Mouse (Mus musculus) G1E (cell line): ENCODE data around the gene Sp7. TPM values are rescaled to one million over a fixed set of nuclear protein-coding genes. Genes with fewer than 3 reads are reported as not detected.

Experiments
- ATAC-seq: 2 replicates; pipeline ENCODE4 v1.8.0; 2016; ENCODE audit warnings: mild to moderate bottlenecking; ENCODE audit not compliant: insufficient number of reproducible peaks, poor library complexity, low FRiP score, severe bottlenecking; ENCODE audit errors: extremely low read depth
- DNase-seq: peaks from one replicate; pipeline ENCODE4 v3.0.0; 2012; ENCODE audit warnings: low spot score
- H3K27me3 ChIP-seq: 2 replicates; pipeline ENCODE4 v1.6.1; 2012; ENCODE audit warnings: mild to moderate bottlenecking, low read length, inconsistent platforms; ENCODE audit not compliant: insufficient read depth
- H3K36me3 ChIP-seq: replicated peaks from 2 replicates; pipeline ENCODE3; 2012; ENCODE audit warnings: mild to moderate bottlenecking, inconsistent platforms
- H3K4me1 ChIP-seq: 2 replicates; pipeline ENCODE4 v1.6.1; 2012; ENCODE audit warnings: low read depth, low read length, inconsistent platforms, mixed read lengths; ENCODE audit not compliant: insufficient read depth
- H3K4me3 ChIP-seq: 2 replicates; pipeline ENCODE4 v1.5.1; 2012; ENCODE audit warnings: low read depth, mild to moderate bottlenecking, inconsistent platforms, low read length, moderate library complexity, mixed read lengths
- H3K9me3 ChIP-seq: replicated peaks from 2 replicates; pipeline ENCODE4 v1.6.1; 2012; ENCODE audit warnings: inconsistent platforms
- CTCF ChIP-seq: IDR thresholded peaks from 2 replicates; pipeline ENCODE4 v1.5.1; 2012; ENCODE audit warnings: low read depth, low read length, inconsistent platforms, mixed read lengths
- GATA1 ChIP-seq: IDR thresholded peaks from 2 replicates; pipeline ENCODE4 v1.6.1; 2012; ENCODE audit warnings: borderline replicate concordance, low read length, inconsistent platforms, mixed read lengths
- GATA2 ChIP-seq: IDR thresholded peaks from 2 replicates; pipeline ENCODE4 v1.6.1; 2012; ENCODE audit warnings: low read depth, low read length, inconsistent platforms, borderline replicate concordance
- POLR2AphosphoS5 ChIP-seq: IDR thresholded peaks from 2 replicates; pipeline ENCODE4 v1.6.1; 2012; ENCODE audit warnings: low read depth, low read length, inconsistent platforms; ENCODE audit not compliant: insufficient replicate concordance
- TAL1 ChIP-seq: conservative IDR thresholded peaks from 2 replicates; pipeline ENCODE4 v1.6.1; 2012; ENCODE audit warnings: low read depth, low read length, inconsistent platforms, mixed read lengths
- polyA plus RNA-seq: library from polyadenylated mRNA; stranded (reverse); fragments of >175 nt; gene quantifications from 2 replicates; pipeline ENCODE4 v1.2.3, GENCODE M21; 2012
- total RNA-seq, 2 experiments: library from RNA; stranded (forward) in 1 of 2; stranded (reverse) in 1 of 2; fragments of 200-1000 nt in 1 of 2; fragments of >200 nt in 1 of 2; fragmentation: Nextera tagmentation in 1 of 2; gene quantifications; 2 replicates each; pipeline ENCODE4 v1.2.3; 2014 to 2017

Gene Sp7
- total and polyA plus RNA-seq, 3 experiments: 0.16 TPM; not detected in 2

DNA sequence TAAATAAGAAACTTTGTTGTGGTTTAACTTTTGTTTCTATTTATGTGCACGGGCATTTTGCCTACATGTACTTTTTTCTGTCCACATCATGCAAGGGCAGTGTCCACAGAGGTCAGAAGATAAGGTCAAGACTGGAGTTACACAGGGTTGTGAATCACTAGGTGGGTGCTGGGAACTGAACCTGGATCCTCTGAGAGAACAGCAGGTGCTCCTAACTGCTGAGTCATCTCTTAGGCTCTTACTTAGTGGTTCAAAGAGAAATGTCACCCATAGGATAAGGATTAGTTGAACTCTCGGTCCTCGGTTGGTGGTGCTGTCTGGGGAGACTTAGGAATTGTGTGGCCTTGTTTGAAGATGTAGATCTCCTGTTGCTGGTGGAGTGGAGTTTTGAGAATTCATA lies 22.0 kb upstream of the Sp7 start:
- no peaks in the 10 kb centered on the region for H3K9me3 ChIP-seq
- no peaks in the 10 kb centered on the region for H3K36me3 ChIP-seq
- no peak for ATAC-seq
- no peak overlapping the region for H3K4me3 ChIP-seq
- peaks cover 50% of the 10 kb centered on the region for H3K4me1 ChIP-seq
- no peak for TF ChIP-seq GATA1
- TF ChIP-seq GATA2: no peak
- no peak for TF ChIP-seq POLR2AphosphoS5
- no peak for TF ChIP-seq CTCF
- TF ChIP-seq TAL1: no peak
- no peak for DNase-seq
- H3K27me3 ChIP-seq: no peaks in the 10 kb centered on the region

DNA sequence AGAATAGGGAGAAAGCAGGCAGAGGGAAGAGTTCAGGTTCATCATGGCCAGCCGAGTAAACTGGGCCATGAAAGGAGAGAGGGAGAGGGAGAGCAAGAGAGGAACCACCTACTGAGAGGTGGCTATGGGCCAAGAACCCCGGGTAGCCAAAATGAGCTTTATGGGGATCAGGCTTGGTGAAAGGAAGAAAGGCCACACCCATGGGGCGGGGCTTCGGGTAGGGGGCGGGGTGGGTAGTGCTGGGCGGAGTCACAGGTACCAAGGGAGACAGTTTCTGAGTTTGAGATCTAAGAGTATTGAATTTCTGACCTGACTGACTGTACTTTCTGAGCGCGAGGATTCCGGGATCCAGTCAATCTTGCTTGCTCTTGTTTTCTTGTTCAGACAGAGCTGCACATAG lies 19.7 kb upstream of the Sp7 start:
- TF ChIP-seq TAL1 (no peak), GATA1 (no peak)
- H3K9me3 ChIP-seq: no peaks in the 10 kb centered on the region
- ATAC-seq (no peak), DNase-seq (no peak)
- no peaks in the 10 kb centered on the region for H3K36me3 ChIP-seq
- H3K27me3 ChIP-seq: no peaks in the 10 kb centered on the region
- no peak overlapping the region for H3K4me3 ChIP-seq
- H3K4me1 ChIP-seq: peaks cover 31% of the 10 kb centered on the region

DNA sequence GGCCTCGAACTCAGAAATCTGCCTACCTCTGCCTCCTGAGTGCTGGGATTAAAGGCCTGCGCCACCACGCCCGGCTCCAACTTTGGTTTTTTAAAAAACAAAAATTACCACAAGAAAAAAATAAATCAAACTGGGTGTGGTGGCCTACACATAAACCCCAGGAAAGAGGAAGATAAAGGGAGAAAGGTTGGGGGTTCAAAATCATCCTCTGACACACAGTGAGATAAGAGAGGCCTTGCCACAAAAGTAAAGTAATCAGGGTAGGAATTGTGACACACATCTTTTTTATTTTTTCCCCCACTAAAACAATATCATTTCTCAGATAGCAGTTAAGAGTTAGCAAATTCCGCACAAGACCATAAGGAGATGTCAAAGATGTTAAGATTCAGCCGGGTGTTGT lies 16.7 kb upstream of the Sp7 start:
- ATAC-seq (no peak; the same call in 1 of the 2 replicates), DNase-seq (no peak)
- Histone ChIP-seq H3K4me1 (peaks cover 17% of the 10 kb centered on the region), H3K27me3 (peaks cover 7% of the 10 kb centered on the region), H3K36me3 (no peaks in the 10 kb centered on the region), H3K9me3 (no peaks in the 10 kb centered on the region), H3K4me3 (no peak overlapping the region)
- TF ChIP-seq POLR2AphosphoS5 (no peak), GATA1 (no peak), CTCF (no peak), GATA2 (no peak), TAL1 (no peak)

DNA sequence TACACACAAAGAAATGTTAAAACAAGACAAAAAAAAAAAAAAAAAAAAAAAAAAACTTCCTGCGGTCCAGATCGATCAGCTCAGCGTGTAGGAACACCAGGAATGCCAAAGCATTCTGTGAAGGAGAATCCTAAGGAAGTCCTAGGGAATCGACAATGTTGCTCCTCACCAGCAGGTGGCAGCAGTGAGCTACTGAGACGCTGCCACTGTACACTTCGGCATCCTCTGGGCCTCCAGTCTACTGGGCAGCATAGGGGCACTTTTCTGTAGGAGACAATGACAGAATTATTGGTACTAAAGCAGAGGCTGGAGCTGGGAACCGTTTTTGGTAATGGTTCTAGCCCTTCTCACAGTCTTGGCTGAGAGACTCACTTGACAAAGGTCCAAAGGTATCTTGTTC lies 14.6 kb upstream of the Sp7 start:
- DNase-seq (no peak), ATAC-seq (peak; percentile 59)
- H3K9me3 ChIP-seq: no peaks in the 10 kb centered on the region
- no peak overlapping the region for H3K4me3 ChIP-seq
- no peak for TF ChIP-seq POLR2AphosphoS5
- TF ChIP-seq GATA1: no peak
- peak; percentile 87 for TF ChIP-seq CTCF
- TF ChIP-seq TAL1: no peak
- TF ChIP-seq GATA2: no peak
- no peaks in the 10 kb centered on the region for H3K36me3 ChIP-seq
- H3K4me1 ChIP-seq: peaks cover 29% of the 10 kb centered on the region
- H3K27me3 ChIP-seq: peaks cover 14% of the 10 kb centered on the region

DNA sequence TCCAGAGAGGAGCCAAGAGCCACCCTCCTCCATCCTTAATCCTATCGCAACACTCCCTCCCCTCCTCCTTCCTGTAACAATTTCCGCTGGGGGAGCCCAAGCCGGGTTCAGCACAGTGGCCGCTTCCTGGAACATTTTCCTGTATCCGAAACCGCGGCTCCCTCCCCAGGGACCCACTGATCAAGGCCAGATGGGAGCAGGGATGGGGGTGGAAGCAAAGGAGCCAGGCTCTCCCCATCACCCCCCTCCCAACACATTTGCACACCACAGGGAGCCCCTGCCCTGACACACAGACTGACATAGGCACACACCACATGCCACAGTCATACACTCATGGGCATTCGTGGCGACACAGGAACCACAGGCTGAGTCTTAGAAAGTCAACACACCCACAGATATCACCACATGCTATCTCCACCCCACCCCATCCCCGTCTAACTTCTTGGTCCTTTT lies 10.9 kb upstream of the Sp7 start:
- H3K4me3 ChIP-seq: no peak overlapping the region
- H3K4me1 ChIP-seq: peaks cover 26% of the 10 kb centered on the region
- ATAC-seq (no peak), DNase-seq (no peak)
- H3K36me3 ChIP-seq: no peaks in the 10 kb centered on the region
- H3K9me3 ChIP-seq: no peaks in the 10 kb centered on the region
- peaks cover 46% of the 10 kb centered on the region for H3K27me3 ChIP-seq
- TF ChIP-seq POLR2AphosphoS5 (no peak), CTCF (no peak), GATA1 (no peak), TAL1 (no peak), GATA2 (no peak)

DNA sequence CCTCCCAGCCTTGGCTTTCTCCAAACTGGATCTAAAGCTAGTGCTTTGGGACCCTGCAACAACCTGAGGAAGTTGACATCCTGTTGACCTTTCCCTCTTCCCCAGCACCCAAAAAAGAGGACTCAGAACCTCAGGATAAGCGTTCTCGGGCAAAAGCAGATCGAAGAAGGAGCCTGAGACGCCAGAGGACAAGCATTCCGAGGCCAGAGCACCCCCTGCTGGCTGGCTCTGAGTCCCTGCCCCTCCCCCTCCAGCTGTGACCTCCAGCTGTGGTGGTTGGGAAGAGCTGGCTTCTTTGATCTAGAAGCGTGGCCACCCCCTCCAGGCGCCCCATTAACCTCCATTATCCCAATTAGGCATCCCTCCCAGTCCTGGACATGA lies 10.2 kb upstream of the Sp7 start:
- Histone ChIP-seq H3K4me1 (peaks cover 28% of the 10 kb centered on the region), H3K27me3 (peaks cover 49% of the 10 kb centered on the region), H3K36me3 (no peaks in the 10 kb centered on the region), H3K4me3 (peak overlapping the region; percentile 74), H3K9me3 (no peaks in the 10 kb centered on the region)
- peak; percentile 51; the same call in 1 of the 2 replicates for ATAC-seq
- DNase-seq: peak; percentile 75
- TF ChIP-seq TAL1 (no peak), GATA2 (no peak), CTCF (peak; percentile 59)

DNA sequence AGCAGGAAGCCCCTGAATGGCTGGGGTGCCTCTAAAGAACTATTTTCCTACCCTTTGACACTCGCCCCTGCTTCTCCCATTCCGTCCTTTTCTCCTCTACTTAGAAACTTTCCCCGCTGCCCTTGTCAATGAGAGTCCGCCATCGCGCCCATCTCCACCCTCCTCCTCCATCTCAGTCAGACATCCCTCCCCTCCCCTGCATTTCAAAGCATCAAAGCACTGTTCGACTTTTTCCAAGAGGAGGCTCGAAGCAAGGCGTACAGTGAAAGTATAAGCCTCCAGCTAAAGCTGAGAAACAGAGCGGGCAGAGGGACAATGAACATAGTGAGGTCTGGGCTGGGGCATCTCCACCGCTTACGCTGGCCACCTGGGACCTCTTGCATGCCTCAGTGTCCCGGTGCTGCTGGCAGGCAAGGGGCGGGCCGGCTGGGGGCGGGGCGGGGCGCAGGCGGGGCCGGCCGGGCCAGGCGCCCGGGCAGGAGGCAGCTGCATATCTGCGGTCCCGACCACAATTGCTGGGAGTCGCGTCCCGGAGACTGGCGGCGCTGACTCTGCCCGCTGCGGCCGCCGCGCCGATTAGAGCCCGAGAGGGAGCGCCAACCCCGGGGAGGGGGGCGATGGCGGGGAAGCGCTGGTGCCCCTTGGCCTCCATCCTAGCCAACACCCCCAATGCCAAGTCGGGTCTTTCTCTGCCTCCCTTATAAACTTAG lies 9.6 kb upstream of the Sp7 start:
- no peaks in the 10 kb centered on the region for H3K9me3 ChIP-seq
- ATAC-seq: no peak; the same call in 1 of the 2 replicates
- TF ChIP-seq TAL1: no peak
- no peak for TF ChIP-seq POLR2AphosphoS5
- no peak for TF ChIP-seq GATA1
- TF ChIP-seq GATA2: no peak
- no peak for TF ChIP-seq CTCF
- H3K36me3 ChIP-seq: no peaks in the 10 kb centered on the region
- H3K4me1 ChIP-seq: peaks cover 33% of the 10 kb centered on the region
- peak; percentile 70 for DNase-seq
- H3K4me3 ChIP-seq: peak overlapping the region; percentile 74
- peaks cover 55% of the 10 kb centered on the region for H3K27me3 ChIP-seq
